Mouse (Mus musculus) urinary bladder, adult 18-20 months (tissue): ENCODE data around the gene Slc4a1ap.

Experiments
- DNase-seq, 2 experiments: peaks; one replicate each; pipeline ENCODE4 v3.0.0; 2022; ENCODE audit warnings: low spot score in 2 of 2, mixed read lengths in 2 of 2

The Slc4a1ap gene

GRCm38 (mm10) chr5:31603766-31604165, 77.0 kb downstream of the Slc4a1ap start:
- no peak for DNase-seq

- DNase-seq: no peak
These were observed 79.4 kb downstream of the Slc4a1ap start for GRCm38 (mm10) chr5:31606151-31606550.
